Mouse (Mus musculus): ENCODE measurements around the gene B4galt3. TPM values are rescaled to one million over a fixed set of nuclear protein-coding genes. Genes with fewer than 3 reads are reported as not detected.

The B4galt3 gene
- polyA plus RNA-seq, 1 experiment from 2014 or later: 70.6 TPM

DNA sequence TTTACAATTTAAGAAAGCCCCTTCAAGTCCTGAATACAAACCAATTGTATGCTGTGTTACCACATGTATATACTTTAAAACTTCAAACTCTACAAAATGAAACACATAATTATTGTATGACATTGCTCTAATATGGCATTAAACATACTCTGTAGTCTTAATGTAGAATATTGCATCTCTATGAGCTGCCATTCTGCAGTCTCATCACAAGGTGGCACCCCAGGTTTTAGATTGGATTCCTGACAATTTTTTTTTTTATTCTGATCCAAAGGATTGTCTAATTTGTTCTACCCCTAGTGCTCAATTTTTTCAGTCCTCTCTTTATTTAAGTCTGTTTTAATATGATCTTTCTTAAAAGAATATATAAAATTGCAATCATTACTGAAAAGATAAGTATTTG, 51.3 kb downstream of the B4galt3 start:
- Histone ChIP-seq H3K9ac (ENCODE audit: low read length) (no peak overlapping the region), H3K36me3 (ENCODE audit: control insufficient read depth, insufficient read depth, low read length) (no peaks in the 10 kb centered on the region), H3K4me3 (ENCODE audit: low read depth, low read length) (no peak overlapping the region), H3K9me3 (ENCODE audit: control insufficient read depth, low read length) (no peaks in the 10 kb centered on the region), H3K4me2 (ENCODE audit: low read depth) (no peak overlapping the region), H3K4me1 (ENCODE audit: control insufficient read depth, insufficient read depth, low read length) (no peaks in the 10 kb centered on the region), H3K27ac (ENCODE audit: low read depth, low read length) (no peak overlapping the region), H3K27me3 (ENCODE audit: control insufficient read depth, insufficient read depth, low read length) (no peaks in the 10 kb centered on the region)
- peak; percentile 18 for DNase-seq (ENCODE audit: low spot score)
- no peak for ATAC-seq (ENCODE audit: insufficient read depth, low FRiP score, low TSS enrichment)

- H3K27ac ChIP-seq (ENCODE audit: low read depth, low read length): no peak overlapping the region
- no peak overlapping the region for H3K4me2 ChIP-seq (ENCODE audit: low read depth)
- DNase-seq (ENCODE audit: low spot score): no peak
- no peaks in the 10 kb centered on the region for H3K36me3 ChIP-seq (ENCODE audit: control insufficient read depth, insufficient read depth, low read length)
- no peaks in the 10 kb centered on the region for H3K27me3 ChIP-seq (ENCODE audit: control insufficient read depth, insufficient read depth, low read length)
- no peak overlapping the region for H3K4me3 ChIP-seq (ENCODE audit: low read depth, low read length)
- no peaks in the 10 kb centered on the region for H3K4me1 ChIP-seq (ENCODE audit: control insufficient read depth, insufficient read depth, low read length)
- 91% methylated on average over 1 of the region's 1 CpGs for WGBS
- no peak overlapping the region for H3K9ac ChIP-seq (ENCODE audit: low read length)
- peak; percentile 41; the same call in 1 of the 2 replicates for ATAC-seq (ENCODE audit: insufficient read depth, low FRiP score, low TSS enrichment)
- H3K9me3 ChIP-seq (ENCODE audit: control insufficient read depth, low read length): no peaks in the 10 kb centered on the region
Measured at GRCm38 (mm10) chr1:171322012-171322411, 51.9 kb downstream of the B4galt3 start.

- no peak overlapping the region for H3K4me3 ChIP-seq (ENCODE audit: low read depth, low read length)
- no peak for ATAC-seq (ENCODE audit: insufficient read depth, low FRiP score, low TSS enrichment)
- WGBS: 85% methylated on average over 2 of the region's 2 CpGs
Measured at GRCm38 (mm10) chr1:171325571-171325970, 55.4 kb downstream of the B4galt3 start.

More at GRCm38 (mm10) chr1:171325571-171325970, 55.4 kb downstream of the B4galt3 start:
- Histone ChIP-seq H3K9ac (ENCODE audit: low read length) (no peak overlapping the region), H3K27ac (ENCODE audit: low read depth, low read length) (no peak overlapping the region), H3K4me1 (ENCODE audit: control insufficient read depth, insufficient read depth, low read length) (peaks cover 7% of the 10 kb centered on the region), H3K4me2 (ENCODE audit: low read depth) (no peak overlapping the region), H3K27me3 (ENCODE audit: control insufficient read depth, insufficient read depth, low read length) (no peaks in the 10 kb centered on the region), H3K36me3 (ENCODE audit: control insufficient read depth, insufficient read depth, low read length) (no peaks in the 10 kb centered on the region), H3K9me3 (ENCODE audit: control insufficient read depth, low read length) (no peaks in the 10 kb centered on the region)
- DNase-seq (ENCODE audit: low spot score): no peak

Other genes starting within 250 kb of the B4galt3 start
- 5.6 and 6.7 TPM in 2 replicates for gene Fcgr3, start 205.4 kb upstream of the B4galt3 start, polyA plus RNA-seq (2014; fragmentation: Nextera tagmentation; extraction: Ambion mirVana)
- 2.2 and 2.8 TPM in 2 replicates for gene Cfap126, start 156.4 kb upstream of the B4galt3 start, polyA plus RNA-seq (2014; fragmentation: Nextera tagmentation; extraction: Ambion mirVana)
- 280 and 291 TPM in 2 replicates for gene Sdhc, start 119.7 kb upstream of the B4galt3 start, polyA plus RNA-seq (2014; fragmentation: Nextera tagmentation; extraction: Ambion mirVana)
- gene Mpz, start 119.6 kb upstream of the B4galt3 start, polyA plus RNA-seq (2014; fragmentation: Nextera tagmentation; extraction: Ambion mirVana): 2.9 and 4.2 TPM in 2 replicates
- 3.8 and 4.8 TPM in 2 replicates for gene Pcp4l1, start 74.1 kb upstream of the B4galt3 start, polyA plus RNA-seq (2014; fragmentation: Nextera tagmentation; extraction: Ambion mirVana)
- 0.23 TPM in 1 of 2 replicates, not detected in the other for gene Nr1i3, start 56.4 kb upstream of the B4galt3 start, polyA plus RNA-seq (2014; fragmentation: Nextera tagmentation; extraction: Ambion mirVana)
- gene Tomm40l, start 47.8 kb upstream of the B4galt3 start, polyA plus RNA-seq (2014; fragmentation: Nextera tagmentation; extraction: Ambion mirVana): 24.8 and 36.6 TPM in 2 replicates
- gene Apoa2, start 45.3 kb upstream of the B4galt3 start, polyA plus RNA-seq (2014; fragmentation: Nextera tagmentation; extraction: Ambion mirVana): 4.6 and 4.9 TPM in 2 replicates
- 14.4 and 15.0 TPM in 2 replicates for gene Fcer1g, start 36.0 kb upstream of the B4galt3 start, polyA plus RNA-seq (2014; fragmentation: Nextera tagmentation; extraction: Ambion mirVana)
- 4.7 and 5.0 TPM in 2 replicates for gene Adamts4, start 19.9 kb upstream of the B4galt3 start, polyA plus RNA-seq (2014; fragmentation: Nextera tagmentation; extraction: Ambion mirVana)
- gene Ndufs2, start 18.9 kb upstream of the B4galt3 start, polyA plus RNA-seq (2014; fragmentation: Nextera tagmentation; extraction: Ambion mirVana): 242 and 286 TPM in 2 replicates
- 55.6 and 65.3 TPM in 2 replicates for gene Ppox, start 10.9 kb downstream of the B4galt3 start, polyA plus RNA-seq (2014; fragmentation: Nextera tagmentation; extraction: Ambion mirVana)
- gene Usp21, start 17.7 kb downstream of the B4galt3 start, polyA plus RNA-seq (2014; fragmentation: Nextera tagmentation; extraction: Ambion mirVana): 90.3 and 104 TPM in 2 replicates
- 102 and 103 TPM in 2 replicates for gene Ufc1, start 24.7 kb downstream of the B4galt3 start, polyA plus RNA-seq (2014; fragmentation: Nextera tagmentation; extraction: Ambion mirVana)
- 50.4 and 57.6 TPM in 2 replicates for gene Dedd, start 58.8 kb downstream of the B4galt3 start, polyA plus RNA-seq (2014; fragmentation: Nextera tagmentation; extraction: Ambion mirVana)
- gene Nit1, start 75.3 kb downstream of the B4galt3 start, polyA plus RNA-seq (2014; fragmentation: Nextera tagmentation; extraction: Ambion mirVana): 30.7 and 34.0 TPM in 2 replicates
- gene Pfdn2, start 75.3 kb downstream of the B4galt3 start, polyA plus RNA-seq (2014; fragmentation: Nextera tagmentation; extraction: Ambion mirVana): 61.2 and 68.0 TPM in 2 replicates
- 2.1 and 2.2 TPM in 2 replicates for gene Klhdc9, start 90.5 kb downstream of the B4galt3 start, polyA plus RNA-seq (2014; fragmentation: Nextera tagmentation; extraction: Ambion mirVana)
- gene Nectin4, start 99.8 kb downstream of the B4galt3 start, polyA plus RNA-seq (2014; fragmentation: Nextera tagmentation; extraction: Ambion mirVana): 1.1 and 1.7 TPM in 2 replicates
- gene Arhgap30, start 118.6 kb downstream of the B4galt3 start, polyA plus RNA-seq (2014; fragmentation: Nextera tagmentation; extraction: Ambion mirVana): 0.41 and 0.78 TPM in 2 replicates
- 151 and 162 TPM in 2 replicates for gene Usf1, start 141.0 kb downstream of the B4galt3 start, polyA plus RNA-seq (2014; fragmentation: Nextera tagmentation; extraction: Ambion mirVana)
- gene Tstd1, start 148.5 kb downstream of the B4galt3 start, polyA plus RNA-seq (2014; fragmentation: Nextera tagmentation; extraction: Ambion mirVana): 3.6 and 3.8 TPM in 2 replicates
- 16.9 and 21.0 TPM in 2 replicates for gene F11r, start 167.2 kb downstream of the B4galt3 start, polyA plus RNA-seq (2014; fragmentation: Nextera tagmentation; extraction: Ambion mirVana)
- 13.2 and 15.7 TPM in 2 replicates for gene Alyref2, start 233.2 kb downstream of the B4galt3 start, polyA plus RNA-seq (2014; fragmentation: Nextera tagmentation; extraction: Ambion mirVana)